Mouse (Mus musculus): ENCODE measurements around the gene Gm10428. TPM values are rescaled to one million over a fixed set of nuclear protein-coding genes. Genes with fewer than 3 reads are reported as not detected.
A peak's percentile ranks its signal among the peaks of the same experiment; 100 is the strongest.

Gene Gm10428
- polyA plus RNA-seq, 1 experiment: not detected

DNA sequence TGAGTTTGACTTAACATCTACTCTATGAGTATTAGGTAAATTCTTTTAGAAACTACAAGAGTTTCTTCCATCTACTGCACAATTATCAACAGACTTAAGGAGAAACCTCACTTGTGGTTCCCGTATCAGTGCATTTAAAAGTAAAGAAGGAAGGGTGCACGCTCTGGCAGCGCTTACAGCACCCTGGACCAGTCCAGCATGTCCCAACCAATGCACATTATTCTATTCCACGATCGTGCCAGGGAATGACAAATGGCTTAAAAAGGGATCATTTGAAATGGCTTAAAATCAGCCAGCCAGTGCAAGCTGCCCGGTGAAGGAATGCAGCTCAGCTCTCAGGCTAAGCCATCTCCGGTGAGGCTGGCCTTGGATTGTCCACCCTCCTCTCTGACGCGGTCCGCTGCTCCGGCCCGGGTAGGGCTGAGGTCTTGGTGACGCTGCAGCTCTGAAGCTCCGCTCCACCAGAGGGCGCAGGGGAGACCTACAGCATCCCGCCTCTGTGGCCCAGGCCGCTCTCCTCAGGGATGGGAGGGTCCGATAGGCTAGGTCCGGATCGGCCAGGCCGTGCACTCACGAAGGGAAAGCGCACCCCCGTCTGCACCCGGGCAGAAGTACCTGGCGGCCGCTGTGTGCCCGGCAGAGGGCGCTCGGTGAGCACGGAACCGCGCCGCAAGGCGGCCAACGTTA, 3.7 kb downstream of the Gm10428 start:
- no peak overlapping the region for H3K27ac ChIP-seq (ENCODE audit: control insufficient read depth, insufficient read depth, low read depth, low read length, poor library complexity)
- 6% methylated on average over 36 of the region's 36 CpGs for WGBS
- no peaks in the 10 kb centered on the region for H3K4me1 ChIP-seq (ENCODE audit: control insufficient read depth, insufficient read depth, low read length)
- TF ChIP-seq POLR2A (IDR thresholded peaks at IDR 0.05; ENCODE audit: borderline replicate concordance, control insufficient read depth, low read depth, low read length) (peak; percentile 41; the same call in 1 of the 2 replicates), CTCF (IDR thresholded peaks at IDR 0.05; ENCODE audit: control insufficient read depth, insufficient read depth, low read length) (peak; percentile 62)
- no peak overlapping the region for H3K4me3 ChIP-seq (replicated peaks; ENCODE audit: control insufficient read depth, low read depth, low read length)

DNA sequence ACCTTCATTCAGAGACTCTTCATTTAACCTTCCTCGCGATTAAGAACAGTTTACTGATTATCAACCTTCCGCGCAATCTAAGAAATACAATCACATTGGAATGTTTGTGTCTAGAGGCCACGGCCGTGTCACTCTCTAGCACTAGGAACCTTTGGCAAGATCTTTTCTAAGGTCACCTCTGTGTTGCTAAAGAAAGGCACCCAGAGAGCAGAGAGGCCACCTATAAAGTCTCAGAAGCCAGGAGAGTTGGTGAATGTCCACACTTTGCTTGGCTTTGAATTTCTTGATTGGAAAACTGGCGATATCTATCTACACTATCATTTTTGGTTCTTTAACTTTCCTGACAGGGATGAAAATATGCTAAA, 4.2 kb downstream of the Gm10428 start:
- TF ChIP-seq POLR2A (IDR thresholded peaks at IDR 0.05; ENCODE audit: borderline replicate concordance, control insufficient read depth, low read depth, low read length) (no peak), CTCF (IDR thresholded peaks at IDR 0.05; ENCODE audit: control insufficient read depth, insufficient read depth, low read length) (no peak)
- no peak overlapping the region for H3K27ac ChIP-seq (ENCODE audit: control insufficient read depth, insufficient read depth, low read depth, low read length, poor library complexity)
- no peak overlapping the region for H3K4me3 ChIP-seq (replicated peaks; ENCODE audit: control insufficient read depth, low read depth, low read length)
- 3% methylated on average over 7 of the region's 7 CpGs for WGBS
- no peaks in the 10 kb centered on the region; the same call in 1 of the 2 replicates for H3K4me1 ChIP-seq (ENCODE audit: control insufficient read depth, insufficient read depth, low read length)

DNA sequence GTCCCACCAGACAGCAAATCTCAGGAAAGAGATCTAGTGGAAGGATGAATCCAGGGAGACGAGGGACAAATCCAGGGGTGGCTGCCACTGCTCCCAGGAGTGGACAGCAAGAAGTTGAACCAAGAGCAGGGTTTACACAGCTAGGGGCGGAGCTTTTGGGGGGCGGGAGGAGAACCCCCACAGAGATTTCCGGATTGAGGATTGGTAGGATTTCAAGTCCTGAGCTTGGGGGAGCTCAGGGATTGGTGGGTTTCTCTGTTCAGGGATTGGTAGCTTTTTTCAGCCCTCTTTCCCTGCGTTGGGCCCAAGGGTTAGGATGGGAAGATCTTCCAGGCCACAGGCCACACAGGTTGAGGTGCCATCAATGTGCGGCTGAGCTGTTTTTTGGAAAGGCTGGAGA, 5.0 kb downstream of the Gm10428 start:
- H3K4me3 ChIP-seq (replicated peaks; ENCODE audit: control insufficient read depth, low read depth, low read length): no peak overlapping the region
- TF ChIP-seq CTCF (IDR thresholded peaks at IDR 0.05; ENCODE audit: control insufficient read depth, insufficient read depth, low read length): no peak
- no peak for TF ChIP-seq POLR2A (IDR thresholded peaks at IDR 0.05; ENCODE audit: borderline replicate concordance, control insufficient read depth, low read depth, low read length)
- WGBS: 82% methylated on average over 6 of the region's 6 CpGs

DNA sequence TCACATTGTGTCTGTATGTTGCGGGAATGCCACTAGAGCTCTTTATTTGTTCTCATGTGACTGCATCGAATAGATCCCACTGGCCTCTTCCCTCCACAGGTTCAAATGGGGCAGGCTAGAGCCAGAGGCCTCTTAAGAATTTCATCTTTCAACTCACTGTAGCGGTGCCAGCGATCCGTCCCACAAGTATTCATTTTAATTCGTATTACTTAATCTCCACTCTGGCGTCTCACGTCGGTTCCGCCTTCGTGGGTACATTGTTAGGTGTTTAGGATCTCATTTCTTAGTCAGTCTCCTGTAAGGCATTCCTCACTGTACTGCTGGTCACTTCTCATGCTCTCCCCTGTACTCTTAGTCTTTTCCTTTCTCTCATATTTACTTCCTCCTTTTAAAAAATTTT, 5.6 kb downstream of the Gm10428 start:
- H3K4me3 ChIP-seq (replicated peaks; ENCODE audit: control insufficient read depth, low read depth, low read length): no peak overlapping the region
- WGBS: 87% methylated on average over 11 of the region's 11 CpGs
- H3K27ac ChIP-seq (ENCODE audit: control insufficient read depth, insufficient read depth, low read depth, low read length, poor library complexity): no peak overlapping the region
- TF ChIP-seq CTCF (IDR thresholded peaks at IDR 0.05; ENCODE audit: control insufficient read depth, insufficient read depth, low read length) (no peak), POLR2A (IDR thresholded peaks at IDR 0.05; ENCODE audit: borderline replicate concordance, control insufficient read depth, low read depth, low read length) (no peak)
- H3K4me1 ChIP-seq (ENCODE audit: control insufficient read depth, insufficient read depth, low read length): no peaks in the 10 kb centered on the region; the same call in 1 of the 2 replicates

More for the DNA sequence above, 5.0 kb downstream of the Gm10428 start:
- H3K27ac ChIP-seq (ENCODE audit: control insufficient read depth, insufficient read depth, low read depth, low read length, poor library complexity): no peak overlapping the region
- no peaks in the 10 kb centered on the region; the same call in 1 of the 2 replicates for H3K4me1 ChIP-seq (ENCODE audit: control insufficient read depth, insufficient read depth, low read length)

DNA sequence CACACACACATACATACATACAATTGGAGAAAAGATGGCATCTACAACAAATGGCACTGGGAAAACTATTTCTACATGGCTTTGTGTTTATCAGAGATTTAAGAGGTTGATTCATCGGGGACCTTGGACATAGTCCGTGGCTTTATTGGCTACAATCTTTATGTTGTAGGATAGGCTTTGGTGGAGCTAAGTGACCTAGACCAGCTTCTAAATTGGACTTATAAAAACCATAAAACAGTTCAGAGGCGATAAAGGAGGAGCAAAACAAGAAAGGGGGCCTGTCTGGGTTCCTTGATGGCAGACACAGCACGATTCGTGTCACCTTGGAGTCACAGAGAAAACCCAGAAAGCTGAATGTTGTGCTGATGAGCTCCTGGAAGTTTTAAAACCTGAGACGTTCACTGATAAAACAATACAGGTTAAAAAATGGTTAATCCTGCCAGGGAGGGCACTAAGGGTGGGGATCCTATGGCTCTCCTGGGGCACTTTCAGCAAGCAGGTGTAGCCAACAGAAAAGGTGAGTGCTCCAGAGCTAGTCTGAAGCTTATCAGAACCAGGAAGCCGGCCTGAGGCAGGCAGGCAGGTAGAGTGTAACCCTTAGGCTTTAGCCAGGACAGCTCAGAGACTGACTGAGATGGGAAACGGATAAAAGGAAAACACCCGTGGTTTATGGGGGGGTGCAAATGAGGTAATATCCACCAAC, 8.0 kb downstream of the Gm10428 start:
- no peak overlapping the region for H3K4me3 ChIP-seq (replicated peaks; ENCODE audit: control insufficient read depth, low read depth, low read length)
- no peak for TF ChIP-seq POLR2A (IDR thresholded peaks at IDR 0.05; ENCODE audit: borderline replicate concordance, control insufficient read depth, low read depth, low read length)
- no peak for TF ChIP-seq CTCF (IDR thresholded peaks at IDR 0.05; ENCODE audit: control insufficient read depth, insufficient read depth, low read length)
- WGBS: 55% methylated on average over 9 of the region's 9 CpGs
- H3K4me1 ChIP-seq (ENCODE audit: control insufficient read depth, insufficient read depth, low read length): no peaks in the 10 kb centered on the region; the same call in 1 of the 2 replicates
- H3K27ac ChIP-seq (ENCODE audit: control insufficient read depth, insufficient read depth, low read depth, low read length, poor library complexity): no peak overlapping the region

DNA sequence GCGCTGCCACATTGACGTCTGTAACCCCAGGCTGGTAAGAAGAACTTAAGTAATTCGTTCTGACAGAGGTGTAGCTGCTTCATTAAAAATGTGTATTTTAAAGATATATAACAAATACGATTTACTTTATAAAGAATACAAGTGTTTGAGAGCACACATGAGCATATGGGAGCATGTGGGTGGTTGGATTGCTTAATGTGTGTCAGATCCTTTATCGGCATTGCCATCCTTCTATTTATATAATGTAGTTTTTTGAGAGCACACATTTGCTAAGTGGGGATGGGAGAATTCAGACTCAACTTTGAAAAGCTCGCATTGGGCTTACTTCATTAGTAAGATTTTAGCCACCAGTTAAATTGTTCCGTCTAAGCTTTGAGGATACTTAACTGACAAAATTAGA, 23.6 kb downstream of the Gm10428 start:
- H3K27ac ChIP-seq (ENCODE audit: control insufficient read depth, insufficient read depth, low read depth, low read length, poor library complexity): no peak overlapping the region
- 89% methylated on average over 7 of the region's 7 CpGs for WGBS
- no peak for TF ChIP-seq POLR2A (IDR thresholded peaks at IDR 0.05; ENCODE audit: borderline replicate concordance, control insufficient read depth, low read depth, low read length)
- no peak for TF ChIP-seq CTCF (IDR thresholded peaks at IDR 0.05; ENCODE audit: control insufficient read depth, insufficient read depth, low read length)

DNA sequence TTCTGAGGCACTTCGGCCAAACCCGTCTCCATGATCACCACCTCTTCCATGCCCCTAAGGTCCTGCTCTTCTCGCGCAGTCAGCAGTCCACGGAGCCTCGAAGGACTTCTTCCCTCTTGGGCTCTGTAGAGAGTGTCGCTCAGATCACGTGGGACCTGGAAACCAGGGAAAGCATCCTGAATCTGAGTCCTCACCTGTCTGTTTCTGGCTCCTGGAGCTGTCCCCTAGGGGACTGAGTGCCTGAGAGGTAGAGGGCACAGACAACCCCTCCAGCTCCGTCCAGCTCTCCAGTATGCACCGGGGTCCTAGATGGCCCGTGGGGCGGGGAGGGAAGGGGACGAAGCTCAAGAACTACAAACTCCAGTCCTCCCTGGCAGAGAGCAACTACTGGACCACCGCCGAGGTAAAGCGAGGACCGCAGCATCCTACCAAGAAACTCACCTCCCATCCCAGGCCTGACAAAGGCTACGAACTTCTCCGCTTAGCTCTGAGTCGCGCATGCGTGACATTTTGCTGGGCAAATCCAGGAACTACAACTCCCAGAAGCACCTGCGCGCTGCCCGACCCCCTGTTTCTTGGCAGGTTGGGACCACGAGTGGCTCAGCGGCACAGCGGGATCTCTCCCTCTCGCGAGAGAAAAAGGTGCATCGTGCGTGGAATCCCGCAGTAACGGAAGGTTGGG, 36.2 kb downstream of the Gm10428 start, which contains the start of gene Zfp286:
Gene Zfp286, minus strand, starts transcription at position 528 of the 682 bp plus-strand sequence.
- 7% methylated on average over 34 of the region's 34 CpGs for WGBS
- no peak within 1 kb of the TSS for H3K27ac ChIP-seq (ENCODE audit: control insufficient read depth, insufficient read depth, low read depth, low read length, poor library complexity)
- peak within 1 kb of the TSS; percentile 70 for H3K4me3 ChIP-seq (replicated peaks; ENCODE audit: control insufficient read depth, low read depth, low read length)

More for the DNA sequence above, 23.6 kb downstream of the Gm10428 start:
- Histone ChIP-seq H3K4me1 (ENCODE audit: control insufficient read depth, insufficient read depth, low read length) (no peaks in the 10 kb centered on the region), H3K4me3 (replicated peaks; ENCODE audit: control insufficient read depth, low read depth, low read length) (no peak overlapping the region)

DNA sequence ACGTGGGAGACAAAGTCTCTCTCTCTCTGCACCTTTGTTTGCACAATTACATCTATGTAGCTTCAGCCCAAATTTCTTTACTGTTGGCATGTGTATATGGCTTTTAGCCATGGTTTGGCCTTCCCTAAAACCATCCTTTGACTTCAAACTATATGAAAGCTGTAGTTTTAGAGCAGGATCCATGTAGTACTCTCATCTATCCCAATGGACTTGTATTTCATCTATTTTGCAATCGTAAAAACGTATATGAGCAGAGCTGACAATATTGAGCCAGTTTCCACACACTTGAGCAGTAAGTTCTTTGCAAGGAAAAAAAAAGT, 36.7 kb downstream of the Gm10428 start:
- Histone ChIP-seq H3K4me3 (replicated peaks; ENCODE audit: control insufficient read depth, low read depth, low read length) (peak overlapping the region; percentile 70), H3K4me1 (ENCODE audit: control insufficient read depth, insufficient read depth, low read length) (peaks cover 3% of the 10 kb centered on the region; the same call in 1 of the 2 replicates), H3K27ac (ENCODE audit: control insufficient read depth, insufficient read depth, low read depth, low read length, poor library complexity) (no peak overlapping the region)
- WGBS: 47% methylated on average over 3 of the region's 3 CpGs
- TF ChIP-seq POLR2A (IDR thresholded peaks at IDR 0.05; ENCODE audit: borderline replicate concordance, control insufficient read depth, low read depth, low read length) (no peak), CTCF (IDR thresholded peaks at IDR 0.05; ENCODE audit: control insufficient read depth, insufficient read depth, low read length) (no peak)

More for the DNA sequence above, 36.2 kb downstream of the Gm10428 start, which contains the start of gene Zfp286:
- TF ChIP-seq CTCF (IDR thresholded peaks at IDR 0.05; ENCODE audit: control insufficient read depth, insufficient read depth, low read length) (no peak), POLR2A (IDR thresholded peaks at IDR 0.05; ENCODE audit: borderline replicate concordance, control insufficient read depth, low read depth, low read length) (peak; percentile 44; the same call in 1 of the 2 replicates)
- H3K4me1 ChIP-seq (ENCODE audit: control insufficient read depth, insufficient read depth, low read length): peaks cover 3% of the 10 kb centered on the region; the same call in 1 of the 2 replicates

Other genes with a start within 250 kb of the Gm10428 start
- 20.9 and 22.2 TPM in 2 replicates for gene Cenpv, start 213.8 kb upstream of the Gm10428 start, polyA plus RNA-seq (2011; ENCODE audit: insufficient read depth, insufficient read length, low replicate concordance, missing spikeins)
- 467 and 492 TPM in 2 replicates for gene Ubb, start 201.9 kb upstream of the Gm10428 start, polyA plus RNA-seq (2011; ENCODE audit: insufficient read depth, insufficient read length, low replicate concordance, missing spikeins)
- gene Trpv2, start 178.6 kb upstream of the Gm10428 start, polyA plus RNA-seq (2011; ENCODE audit: insufficient read depth, insufficient read length, low replicate concordance, missing spikeins): 10.0 and 22.0 TPM in 2 replicates
- gene Lrrc75a, start 104.6 kb upstream of the Gm10428 start, polyA plus RNA-seq (2011; ENCODE audit: insufficient read depth, insufficient read length, low replicate concordance, missing spikeins): 0.49 and 2.5 TPM in 2 replicates
- 5.2 and 6.8 TPM in 2 replicates for gene Mmgt2, start 104.4 kb upstream of the Gm10428 start, polyA plus RNA-seq (2011; ENCODE audit: insufficient read depth, insufficient read length, low replicate concordance, missing spikeins)
- 0.66 and 2.3 TPM in 2 replicates for gene Zfp287, start 21.2 kb upstream of the Gm10428 start, polyA plus RNA-seq (2011; ENCODE audit: insufficient read depth, insufficient read length, low replicate concordance, missing spikeins)
- 1.9 and 2.6 TPM in 2 replicates for gene Zfp286, start 36.4 kb downstream of the Gm10428 start, polyA plus RNA-seq (2011; ENCODE audit: insufficient read depth, insufficient read length, low replicate concordance, missing spikeins)
- 1.5 and 4.3 TPM in 2 replicates for gene Trim16, start 67.1 kb downstream of the Gm10428 start, polyA plus RNA-seq (2011; ENCODE audit: insufficient read depth, insufficient read length, low replicate concordance, missing spikeins)
- gene Fbxw10, start 94.0 kb downstream of the Gm10428 start, polyA plus RNA-seq (2011; ENCODE audit: insufficient read depth, insufficient read length, low replicate concordance, missing spikeins): 0.79 and 2.5 TPM in 2 replicates
- 6.4 and 11.0 TPM in 2 replicates for gene Tvp23b, start 126.4 kb downstream of the Gm10428 start, polyA plus RNA-seq (2011; ENCODE audit: insufficient read depth, insufficient read length, low replicate concordance, missing spikeins)
- gene Cdrt4, start 198.1 kb downstream of the Gm10428 start, polyA plus RNA-seq (2011; ENCODE audit: insufficient read depth, insufficient read length, low replicate concordance, missing spikeins): not detected in 2 replicates